Mouse (Mus musculus): ENCODE results near the gene Dapk1. TPM values are rescaled to one million over a fixed set of nuclear protein-coding genes. Genes with fewer than 3 reads are reported as not detected.
A peak's percentile ranks its signal among the peaks of the same experiment; 100 is the strongest.

Gene Dapk1
- polyA plus RNA-seq, 1 experiment from 2014 or later = 13.1 TPM

- Histone ChIP-seq H3K4me1 (peaks cover 16% of the 10 kb centered on the region), H3K27ac (no peak overlapping the region; the same call in 1 of the 2 replicates), H3K9me3 (no peaks in the 10 kb centered on the region), H3K4me2 (no peak overlapping the region), H3K4me3 (replicated peaks) (no peak overlapping the region), H3K36me3 (no peaks in the 10 kb centered on the region), H3K27me3 (replicated peaks) (no peaks in the 10 kb centered on the region), H3K9ac (no peak overlapping the region)
- WGBS = 45% methylated on average over 10 of the region's 10 CpGs
- no peak for ATAC-seq (ENCODE audit: insufficient read depth, low FRiP score, low read depth)
Measured at GRCm38 (mm10) chr13:60670605-60671004, 68.9 kb downstream of the Dapk1 start.

GRCm38 (mm10) chr13:60671235-60671634, 69.5 kb downstream of the Dapk1 start:
- Histone ChIP-seq H3K9me3 (no peaks in the 10 kb centered on the region), H3K27ac (no peak overlapping the region; the same call in 1 of the 2 replicates), H3K4me2 (no peak overlapping the region), H3K4me1 (peaks cover 20% of the 10 kb centered on the region), H3K9ac (no peak overlapping the region), H3K27me3 (replicated peaks) (no peaks in the 10 kb centered on the region), H3K4me3 (replicated peaks) (no peak overlapping the region), H3K36me3 (no peaks in the 10 kb centered on the region)
- no peak for ATAC-seq (ENCODE audit: insufficient read depth, low FRiP score, low read depth)
- WGBS = 59% methylated on average over 10 of the region's 10 CpGs

DNA sequence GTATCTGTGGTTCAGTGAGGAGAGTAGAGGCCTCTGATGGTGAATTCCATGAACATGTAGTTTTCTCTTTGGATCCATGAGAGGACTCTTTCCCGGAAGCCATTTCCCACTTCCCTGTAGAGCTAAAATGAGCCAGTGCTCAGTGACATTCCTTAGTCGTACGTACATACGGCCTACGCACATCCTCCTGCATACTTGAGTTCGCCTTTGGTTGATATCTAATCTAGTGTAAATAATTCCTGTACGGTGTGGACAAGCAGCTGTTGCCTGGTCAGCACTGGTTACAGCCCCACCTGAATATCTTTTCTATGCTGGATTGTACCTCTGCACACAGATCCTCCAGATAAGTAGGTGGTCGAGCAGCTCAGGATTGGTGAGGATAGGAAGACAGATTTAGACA, 70.5 kb downstream of the Dapk1 start:
- H3K9me3 ChIP-seq = no peaks in the 10 kb centered on the region
- no peaks in the 10 kb centered on the region for H3K36me3 ChIP-seq
- H3K4me1 ChIP-seq = peaks cover 20% of the 10 kb centered on the region
- ATAC-seq (ENCODE audit: insufficient read depth, low FRiP score, low read depth) = 0 out of 2 replicates have a peak, but pooled peaks have one; percentile 36
- no peak overlapping the region for H3K9ac ChIP-seq
- H3K4me2 ChIP-seq = no peak overlapping the region
- whole genome bisulfite sequencing = 62% methylated on average over 8 of the region's 8 CpGs
- H3K4me3 ChIP-seq (replicated peaks) = no peak overlapping the region
- no peak overlapping the region for H3K27ac ChIP-seq
- H3K27me3 ChIP-seq (replicated peaks) = no peaks in the 10 kb centered on the region

DNA sequence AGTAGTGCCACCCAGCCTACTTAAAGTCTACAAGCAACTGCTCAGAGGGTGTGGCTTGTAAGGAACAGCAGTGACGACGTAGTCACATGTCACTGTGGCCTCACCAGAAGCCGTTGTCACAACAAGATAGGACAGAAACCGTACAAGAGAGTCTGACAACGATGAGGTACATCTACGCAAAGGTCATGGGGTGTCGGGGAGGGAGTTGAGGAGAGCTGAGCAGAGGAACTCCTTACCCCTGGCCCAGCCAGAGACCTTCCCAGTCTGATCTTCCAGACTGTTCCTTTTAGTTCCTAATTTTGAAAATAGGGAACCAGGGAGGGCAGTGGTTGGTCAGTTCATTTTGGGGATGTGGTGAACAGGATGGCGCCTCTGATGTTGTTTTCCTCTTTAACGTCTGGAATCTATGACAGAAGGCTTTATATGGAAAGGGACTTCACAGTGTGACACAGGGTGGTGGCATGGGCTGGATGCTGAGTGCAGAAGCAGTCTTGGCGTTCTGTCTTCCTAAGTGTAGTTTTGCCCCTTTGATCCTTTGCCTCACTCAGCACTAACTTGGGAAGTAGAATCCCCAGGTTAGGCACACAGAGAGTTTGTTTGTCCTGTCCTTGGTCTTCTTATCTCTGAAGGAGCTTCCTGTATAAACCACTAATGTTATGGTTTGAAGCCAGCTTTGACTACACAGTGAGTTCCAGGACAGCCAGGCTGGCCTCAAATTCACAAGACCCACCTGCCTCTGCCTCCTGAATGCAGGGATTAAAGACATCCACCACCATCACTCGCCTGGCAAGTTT, 71.3 kb downstream of the Dapk1 start:
- no peaks in the 10 kb centered on the region for H3K27me3 ChIP-seq (replicated peaks)
- H3K4me3 ChIP-seq (replicated peaks) = no peak overlapping the region
- H3K4me2 ChIP-seq = no peak overlapping the region
- peak; percentile 30; the same call in 1 of the 2 replicates for ATAC-seq (ENCODE audit: insufficient read depth, low FRiP score, low read depth)
- H3K36me3 ChIP-seq = no peaks in the 10 kb centered on the region
- no peak overlapping the region for H3K9ac ChIP-seq
- H3K9me3 ChIP-seq = no peaks in the 10 kb centered on the region
- H3K4me1 ChIP-seq = peaks cover 20% of the 10 kb centered on the region
- no peak overlapping the region for H3K27ac ChIP-seq
- WGBS = 77% methylated on average over 11 of the region's 11 CpGs

DNA sequence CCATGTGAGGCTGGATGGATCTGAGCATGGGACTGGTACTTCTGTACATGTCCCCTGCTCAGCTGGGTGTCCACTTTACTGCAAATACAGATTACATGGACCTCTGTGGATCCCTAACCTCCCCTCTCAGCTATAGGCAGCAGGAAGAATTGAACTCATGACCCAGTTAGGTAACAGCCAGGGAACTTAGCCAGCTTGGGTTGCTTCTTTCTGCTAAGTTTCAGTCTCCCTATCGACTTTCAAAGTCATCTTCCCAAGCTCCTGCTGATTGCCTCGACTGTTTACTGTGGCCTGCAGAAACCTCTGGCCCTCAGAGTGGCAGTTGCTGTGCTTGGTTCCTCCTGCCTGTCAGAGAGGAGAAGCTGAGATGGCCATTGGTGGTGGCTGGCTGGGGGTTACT, 72.6 kb downstream of the Dapk1 start:
- Histone ChIP-seq H3K9me3 (no peaks in the 10 kb centered on the region), H3K9ac (no peak overlapping the region), H3K4me2 (no peak overlapping the region), H3K4me3 (replicated peaks) (no peak overlapping the region), H3K4me1 (peaks cover 20% of the 10 kb centered on the region), H3K27ac (peak overlapping the region; percentile 55; the same call in 1 of the 2 replicates), H3K36me3 (no peaks in the 10 kb centered on the region), H3K27me3 (replicated peaks) (no peaks in the 10 kb centered on the region)
- no peak for ATAC-seq (ENCODE audit: insufficient read depth, low FRiP score, low read depth)
- WGBS = 2% methylated on average over 2 of the region's 2 CpGs

- H3K27me3 ChIP-seq (replicated peaks) = no peaks in the 10 kb centered on the region
- H3K36me3 ChIP-seq = no peaks in the 10 kb centered on the region
- H3K9me3 ChIP-seq = no peaks in the 10 kb centered on the region
- H3K4me2 ChIP-seq = peak overlapping the region; percentile 31; the same call in 1 of the 2 replicates
- peaks cover 20% of the 10 kb centered on the region for H3K4me1 ChIP-seq
- H3K27ac ChIP-seq = peak overlapping the region; percentile 1; the same call in 1 of the 2 replicates
- no peak overlapping the region for H3K9ac ChIP-seq
- no peak overlapping the region for H3K4me3 ChIP-seq (replicated peaks)
- ATAC-seq (ENCODE audit: insufficient read depth, low FRiP score, low read depth) = peak; percentile 40; the same call in 1 of the 2 replicates
- 11% methylated on average over 9 of the region's 9 CpGs for WGBS
Measured at GRCm38 (mm10) chr13:60674911-60675310, 73.2 kb downstream of the Dapk1 start.

- H3K27ac ChIP-seq = peak overlapping the region; percentile 1; the same call in 1 of the 2 replicates
- H3K9ac ChIP-seq = no peak overlapping the region
- H3K4me3 ChIP-seq (replicated peaks) = no peak overlapping the region
- WGBS = 44% methylated on average over 4 of the region's 4 CpGs
- no peak overlapping the region for H3K4me2 ChIP-seq
- peaks cover 16% of the 10 kb centered on the region for H3K4me1 ChIP-seq
- no peaks in the 10 kb centered on the region for H3K36me3 ChIP-seq
- H3K9me3 ChIP-seq = no peaks in the 10 kb centered on the region
- H3K27me3 ChIP-seq (replicated peaks) = no peaks in the 10 kb centered on the region
- ATAC-seq (ENCODE audit: insufficient read depth, low FRiP score, low read depth) = no peak
Measured at GRCm38 (mm10) chr13:60675416-60675815, 73.7 kb downstream of the Dapk1 start.

DNA sequence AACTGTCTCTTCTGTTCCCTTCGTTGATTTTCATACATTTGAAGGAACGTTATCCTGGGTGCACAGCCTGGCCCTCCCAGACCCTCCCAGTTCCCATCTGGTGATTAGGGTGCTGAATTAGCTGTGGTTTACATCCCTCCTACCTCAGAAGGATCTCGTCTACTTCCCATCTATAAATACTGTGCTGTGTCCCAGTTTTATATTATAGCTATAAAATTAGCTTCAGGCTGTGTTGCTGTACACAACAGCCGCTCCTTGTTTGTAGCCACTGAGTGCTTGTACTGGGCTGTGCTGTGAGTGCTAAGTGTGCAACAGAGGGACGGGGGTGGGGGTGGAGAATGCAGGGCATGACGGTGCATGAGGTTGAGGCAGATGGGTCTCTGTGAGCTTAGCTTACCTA, 77.2 kb downstream of the Dapk1 start:
- no peak overlapping the region for H3K4me2 ChIP-seq
- no peak overlapping the region for H3K4me3 ChIP-seq (replicated peaks)
- H3K36me3 ChIP-seq = no peaks in the 10 kb centered on the region
- no peak overlapping the region for H3K27ac ChIP-seq
- no peak for ATAC-seq (ENCODE audit: insufficient read depth, low FRiP score, low read depth)
- WGBS = 60% methylated on average over 6 of the region's 6 CpGs
- H3K9ac ChIP-seq = no peak overlapping the region
- no peaks in the 10 kb centered on the region for H3K27me3 ChIP-seq (replicated peaks)
- 0 out of 2 replicates have a peak, but pooled peaks cover 8% of the 10 kb centered on the region for H3K4me1 ChIP-seq
- H3K9me3 ChIP-seq = no peaks in the 10 kb centered on the region

DNA sequence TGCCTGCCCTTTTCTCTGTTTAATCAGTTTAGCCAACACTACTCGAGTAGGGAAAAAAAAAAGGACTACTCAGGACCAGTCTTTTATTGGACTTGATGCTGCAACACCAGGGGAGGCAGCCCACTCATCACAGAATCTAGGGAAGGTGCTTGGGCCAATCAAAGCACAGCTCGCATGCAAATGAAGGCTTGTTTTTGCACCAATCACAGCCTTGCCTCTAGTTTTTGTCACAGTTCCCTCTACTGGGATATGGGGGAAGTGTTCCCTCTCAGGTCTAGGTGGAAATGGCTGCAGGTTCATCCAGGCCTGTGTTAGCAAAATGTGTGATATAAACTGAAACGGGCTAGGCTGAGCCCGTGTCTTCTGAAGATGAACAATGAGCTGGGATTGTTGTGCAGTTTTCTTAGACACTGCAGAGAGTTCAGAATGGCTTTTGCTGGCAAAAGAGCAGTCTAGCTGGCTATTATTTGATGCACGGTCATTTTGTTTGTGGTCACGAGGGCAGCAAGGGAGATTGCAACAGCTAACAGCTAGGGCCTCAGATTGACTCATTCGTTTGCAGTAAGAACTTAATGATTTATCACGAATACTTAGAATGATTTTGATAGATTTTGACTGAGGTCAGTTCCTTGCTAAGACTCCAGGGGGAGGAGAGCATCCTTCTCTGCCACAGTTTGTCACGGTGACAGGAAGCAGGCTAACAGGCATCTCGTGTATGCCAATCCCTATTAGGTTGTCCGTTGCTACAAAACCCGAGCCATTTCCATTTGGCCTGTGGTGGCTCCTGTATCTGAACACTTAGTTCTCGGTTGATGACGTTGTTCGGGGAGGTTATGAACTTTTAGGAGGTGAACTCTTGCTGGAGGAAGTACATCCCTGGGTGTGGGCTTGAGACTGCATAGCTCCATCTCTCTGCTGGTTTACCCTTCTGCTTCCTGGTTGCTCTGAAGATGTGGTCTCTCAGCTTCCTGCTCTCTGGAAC, 81.3 kb downstream of the Dapk1 start:
- H3K36me3 ChIP-seq = no peaks in the 10 kb centered on the region
- no peak for ATAC-seq (ENCODE audit: insufficient read depth, low FRiP score, low read depth)
- H3K4me3 ChIP-seq (replicated peaks) = no peak overlapping the region
- WGBS = 71% methylated on average over 15 of the region's 15 CpGs
- no peaks in the 10 kb centered on the region for H3K9me3 ChIP-seq
- peaks cover 29% of the 10 kb centered on the region for H3K4me1 ChIP-seq
- no peaks in the 10 kb centered on the region for H3K27me3 ChIP-seq (replicated peaks)
- no peak overlapping the region for H3K27ac ChIP-seq
- no peak overlapping the region for H3K9ac ChIP-seq
- H3K4me2 ChIP-seq = no peak overlapping the region

- Histone ChIP-seq H3K4me1 (peaks cover 29% of the 10 kb centered on the region), H3K9me3 (no peaks in the 10 kb centered on the region), H3K27me3 (replicated peaks) (no peaks in the 10 kb centered on the region), H3K9ac (no peak overlapping the region), H3K4me3 (replicated peaks) (no peak overlapping the region), H3K36me3 (no peaks in the 10 kb centered on the region), H3K27ac (no peak overlapping the region; the same call in 1 of the 2 replicates), H3K4me2 (no peak overlapping the region)
- no peak; the same call in 1 of the 2 replicates for ATAC-seq (ENCODE audit: insufficient read depth, low FRiP score, low read depth)
- WGBS = 47% methylated on average over 10 of the region's 10 CpGs
Measured at GRCm38 (mm10) chr13:60684050-60684760, 82.5 kb downstream of the Dapk1 start.

- H3K4me3 ChIP-seq (replicated peaks) = no peak overlapping the region
- no peaks in the 10 kb centered on the region for H3K27me3 ChIP-seq (replicated peaks)
- H3K4me2 ChIP-seq = no peak overlapping the region
- no peak for ATAC-seq (ENCODE audit: insufficient read depth, low FRiP score, low read depth)
- H3K9me3 ChIP-seq = no peaks in the 10 kb centered on the region
- WGBS = 72% methylated on average over 8 of the region's 8 CpGs
- H3K9ac ChIP-seq = no peak overlapping the region
- peak overlapping the region; percentile 38; the same call in 1 of the 2 replicates for H3K27ac ChIP-seq
- no peaks in the 10 kb centered on the region for H3K36me3 ChIP-seq
- H3K4me1 ChIP-seq = peaks cover 29% of the 10 kb centered on the region
Measured at GRCm38 (mm10) chr13:60684806-60685205, 83.1 kb downstream of the Dapk1 start.
